Mouse (Mus musculus): Measurements from ENCODE around the gene Prpf39.

The Prpf39 gene

DNA sequence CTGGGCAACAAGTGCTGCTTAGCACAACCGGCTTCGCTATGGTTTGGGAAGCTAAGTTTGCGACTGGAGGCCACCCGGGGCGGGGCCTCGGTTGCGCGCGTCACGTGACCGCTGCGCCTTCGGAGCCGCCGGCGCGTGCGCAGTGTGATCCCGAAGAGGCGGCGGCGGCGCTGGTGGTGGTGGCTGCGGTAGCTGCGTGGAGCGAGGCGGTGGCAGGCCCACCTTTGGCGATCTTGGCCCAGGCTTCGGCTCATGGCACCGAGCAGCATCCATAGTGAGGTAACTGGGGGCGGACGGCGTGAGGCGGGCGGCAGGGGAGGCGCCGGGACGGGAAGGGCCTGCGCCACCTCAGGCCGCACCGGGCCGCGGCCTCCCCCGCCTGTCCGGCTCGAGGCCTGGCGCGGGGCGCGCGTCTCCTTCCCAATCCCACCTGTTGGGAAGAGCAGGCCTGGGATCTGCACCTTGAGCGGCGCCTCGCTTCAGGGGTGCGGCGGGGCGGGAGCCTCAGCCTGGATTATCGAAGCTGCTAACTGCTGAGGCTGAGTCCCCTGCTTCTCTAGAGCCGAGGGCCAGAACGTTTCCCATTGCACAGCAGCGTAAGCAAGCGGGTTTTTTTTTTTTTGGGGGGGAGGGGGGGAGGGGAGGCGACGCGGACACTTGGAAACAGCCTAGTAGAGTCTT lies at the start of gene Prpf39:
TSS of gene Prpf39 (plus strand) at position 144 of the 681 bp plus-strand sequence.
- peak; percentile 96 for DNase-seq (ENCODE audit: low read depth, low spot score)

GRCm38 (mm10) chr12:65007725-65008124 lies 28.4 kb upstream of the Prpf39 start:
- DNase-seq (ENCODE audit: low read depth, low spot score): no peak

GRCm38 (mm10) chr12:65022842-65023241 lies 13.3 kb upstream of the Prpf39 start:
- no peak for DNase-seq (ENCODE audit: low read depth, low spot score)

GRCm38 (mm10) chr12:65035839-65036189 lies 319 bp upstream of the Prpf39 start:
- no peak for DNase-seq (ENCODE audit: low read depth, low spot score)

GRCm38 (mm10) chr12:65036892-65037545 lies 886 bp downstream of the Prpf39 start:
- DNase-seq (ENCODE audit: low read depth, low spot score): peak; percentile 13

DNA sequence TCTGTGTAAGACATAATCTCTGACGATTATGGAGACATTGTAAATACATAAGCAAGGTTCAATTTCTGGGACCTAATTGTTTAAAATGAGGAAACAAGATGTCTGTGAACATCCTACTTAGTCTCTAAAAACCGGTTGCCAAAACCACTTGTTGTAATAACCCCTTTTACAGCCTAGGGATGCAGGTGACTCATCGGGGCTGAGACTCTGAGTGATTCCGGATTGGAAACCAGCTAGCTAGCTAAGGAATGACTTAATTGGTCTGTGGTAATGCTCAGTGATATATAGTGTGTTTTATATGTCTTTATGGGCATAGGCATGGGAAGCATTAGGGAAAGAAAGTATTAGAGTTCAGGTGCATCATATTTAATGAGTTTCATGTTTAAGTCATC lies 1.4 kb downstream of the Prpf39 start:
- DNase-seq (ENCODE audit: low read depth, low spot score): peak; percentile 32

DNA sequence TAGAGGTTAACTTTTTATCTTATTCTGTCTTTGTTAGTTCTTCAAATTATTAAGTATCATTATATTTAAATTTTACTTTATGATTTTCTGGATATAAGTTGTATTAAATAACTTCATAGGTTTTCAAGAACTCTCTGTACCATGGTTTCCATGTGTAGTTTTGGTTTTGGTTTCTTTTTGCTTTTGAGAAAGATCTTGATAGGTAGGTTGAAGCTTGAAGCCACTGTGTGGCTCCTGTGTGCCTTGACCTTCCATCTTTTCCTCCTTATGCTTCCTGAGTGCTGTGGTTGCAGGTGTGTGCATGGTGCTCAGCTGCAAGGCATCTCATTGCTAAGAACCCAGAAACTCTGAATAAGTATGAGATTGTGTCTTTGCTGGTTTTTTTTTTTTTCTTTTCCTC lies 12.7 kb downstream of the Prpf39 start:
- no peak for DNase-seq (ENCODE audit: low read depth, low spot score)

DNA sequence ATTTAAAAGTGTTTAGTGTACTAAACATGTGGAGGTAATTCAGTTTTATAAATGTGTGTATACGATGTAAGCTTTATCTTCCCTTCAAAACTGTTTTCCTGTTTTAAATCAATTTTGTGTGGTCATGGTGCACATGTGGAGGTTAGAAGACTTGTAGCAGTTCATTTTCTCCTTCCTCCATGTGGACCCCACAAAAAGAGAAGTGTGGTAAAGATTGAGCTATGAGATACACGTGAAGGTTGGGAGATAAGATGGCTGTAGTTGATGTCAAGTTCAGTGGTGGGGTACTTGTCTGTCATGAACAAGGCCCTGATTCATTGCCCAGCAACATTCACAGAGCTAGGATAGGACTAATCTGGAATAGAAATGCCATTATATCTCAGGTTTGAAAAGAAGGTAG lies 22.1 kb downstream of the Prpf39 start:
- no peak for DNase-seq (ENCODE audit: low read depth, low spot score)

DNA sequence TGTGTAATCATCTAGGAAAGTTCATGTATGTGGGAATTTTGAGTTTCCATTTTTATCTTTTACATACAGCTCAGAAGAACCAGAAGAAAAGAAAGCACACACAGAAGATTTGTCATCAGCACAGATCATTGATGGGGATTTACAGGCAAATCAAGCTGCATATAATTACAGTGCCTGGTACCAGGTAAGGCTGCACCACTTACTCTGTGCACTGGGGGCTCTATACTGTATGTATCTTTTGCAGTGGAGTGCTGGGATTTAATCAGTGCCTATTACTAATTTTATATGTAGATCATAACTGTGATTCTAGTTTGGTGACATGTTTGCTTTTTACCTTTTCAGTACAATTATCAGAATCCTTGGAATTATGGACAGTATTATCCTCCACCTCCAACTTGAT lies 24.9 kb downstream of the Prpf39 start:
- no peak for DNase-seq (ENCODE audit: low read depth, low spot score)

GRCm38 (mm10) chr12:65065241-65065640 lies 29.1 kb downstream of the Prpf39 start:
- peak; percentile 78 for DNase-seq (ENCODE audit: low read depth, low spot score)

DNA sequence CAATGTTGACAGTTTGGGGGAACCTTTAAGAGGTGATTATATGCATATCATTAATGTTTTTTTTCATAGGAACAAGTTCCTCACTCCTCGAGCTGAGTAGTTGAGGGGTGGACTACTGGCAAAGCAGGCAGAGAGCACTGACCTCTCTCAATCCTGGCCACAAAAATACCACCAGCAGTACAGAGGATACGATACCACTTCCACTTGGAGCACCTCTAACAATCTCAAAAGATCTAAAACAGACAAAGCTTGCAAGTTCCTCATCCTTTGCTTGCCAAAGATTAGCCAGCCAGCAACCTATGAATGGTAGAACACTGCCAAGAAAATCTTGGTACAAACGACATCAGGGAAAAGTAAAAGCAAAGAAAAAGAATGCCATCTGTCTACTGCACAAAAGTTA lies 30.1 kb downstream of the Prpf39 start:
- no peak for DNase-seq (ENCODE audit: low read depth, low spot score)

- no peak for DNase-seq (ENCODE audit: low read depth, low spot score)
Measured at GRCm38 (mm10) chr12:65068409-65068808, 32.3 kb downstream of the Prpf39 start.

DNA sequence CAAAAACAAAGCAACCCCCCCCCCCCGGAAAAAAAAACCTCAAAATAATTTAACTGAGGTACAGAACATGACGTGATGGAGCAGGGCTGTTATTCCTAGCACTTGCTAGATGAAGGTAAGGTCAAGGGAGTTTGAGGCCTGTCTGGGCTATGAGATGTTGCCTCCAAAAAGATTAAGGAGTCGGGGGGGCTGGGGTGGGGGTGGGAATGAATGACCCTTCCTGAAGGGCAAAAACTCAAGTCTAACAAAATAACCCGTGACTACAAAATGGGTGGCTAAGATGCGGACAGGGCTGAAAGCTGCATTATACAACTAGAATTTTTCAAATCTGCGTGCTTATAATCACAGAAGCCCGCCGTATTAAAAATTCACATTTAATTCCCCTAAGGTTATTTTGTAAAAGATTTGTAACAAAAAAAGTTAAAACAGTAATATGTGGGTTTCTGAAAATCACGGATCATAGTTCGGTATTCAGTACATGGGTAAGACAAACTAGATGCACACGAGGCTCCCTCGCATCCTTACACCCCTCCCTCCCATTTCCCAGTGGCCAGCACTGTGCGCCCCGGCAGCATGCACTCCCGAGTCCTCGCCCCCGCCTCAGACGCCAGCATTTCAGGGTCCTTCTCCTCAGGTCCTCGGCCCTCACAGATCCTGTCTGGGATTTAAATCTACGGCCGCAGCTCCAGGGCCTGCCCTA lies 36.9 kb downstream of the Prpf39 start:
- DNase-seq (ENCODE audit: low read depth, low spot score): peak; percentile 24

GRCm38 (mm10) chr12:65073611-65074178 lies 37.6 kb downstream of the Prpf39 start, which contains the start of gene Fkbp3:
Gene Fkbp3, minus strand, starts transcription at chr12:65074007.
- peak; percentile 99 for DNase-seq (ENCODE audit: low read depth, low spot score)

GRCm38 (mm10) chr12:65074651-65075050 lies 38.5 kb downstream of the Prpf39 start:
- DNase-seq (ENCODE audit: low read depth, low spot score): peak; percentile 13

- DNase-seq (ENCODE audit: low read depth, low spot score): peak; percentile 95
Measured at GRCm38 (mm10) chr12:65075085-65075732, 39.1 kb downstream of the Prpf39 start, which contains the start of gene Fancm. Gene Fancm, plus strand, starts transcription at chr12:65075603.

DNA sequence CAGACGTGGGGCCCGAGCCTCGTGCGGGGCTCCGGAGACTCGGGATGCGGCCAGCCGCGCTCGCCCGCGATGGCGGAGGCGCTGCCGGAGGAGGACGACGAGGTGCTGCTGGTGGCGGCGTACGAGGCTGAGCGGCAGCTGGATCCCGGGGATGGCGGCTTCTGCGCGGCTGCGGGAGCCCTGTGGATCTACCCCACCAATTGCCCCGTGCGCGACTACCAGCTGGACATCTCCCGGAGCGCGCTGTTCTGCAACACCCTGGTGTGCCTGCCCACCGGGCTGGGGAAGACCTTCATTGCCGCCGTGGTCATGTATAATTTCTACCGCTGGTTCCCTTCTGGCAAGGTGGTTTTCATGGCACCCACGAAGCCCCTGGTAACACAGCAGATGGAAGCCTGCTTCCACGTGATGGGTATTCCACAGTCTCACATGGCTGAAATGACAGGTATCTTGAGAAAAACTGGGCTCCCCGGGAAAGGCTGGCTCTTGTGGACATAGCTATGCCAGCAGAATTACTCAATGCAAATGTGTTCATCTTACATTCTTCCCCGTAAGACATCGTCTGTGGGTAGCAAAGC lies 39.7 kb downstream of the Prpf39 start:
- no peak for DNase-seq (ENCODE audit: low read depth, low spot score)

DNA sequence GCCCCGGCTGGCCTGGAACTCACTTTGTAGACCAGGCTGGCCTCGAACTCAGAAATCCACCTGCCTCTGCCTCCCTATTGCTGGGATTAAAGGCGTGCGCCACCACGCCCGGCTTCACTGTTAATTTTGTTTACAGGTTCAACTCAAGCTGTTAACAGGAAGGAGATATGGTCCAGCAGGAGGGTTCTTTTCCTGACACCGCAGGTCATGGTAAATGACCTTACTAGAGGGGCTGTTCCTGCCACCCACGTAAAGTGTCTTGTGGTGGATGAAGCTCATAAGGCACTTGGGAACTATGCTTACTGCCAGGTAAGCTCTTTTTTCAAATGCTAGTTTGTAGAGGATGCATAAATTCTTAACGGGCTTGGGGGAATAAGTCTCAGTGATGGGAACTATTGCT lies 40.8 kb downstream of the Prpf39 start:
- no peak for DNase-seq (ENCODE audit: low read depth, low spot score)

DNA sequence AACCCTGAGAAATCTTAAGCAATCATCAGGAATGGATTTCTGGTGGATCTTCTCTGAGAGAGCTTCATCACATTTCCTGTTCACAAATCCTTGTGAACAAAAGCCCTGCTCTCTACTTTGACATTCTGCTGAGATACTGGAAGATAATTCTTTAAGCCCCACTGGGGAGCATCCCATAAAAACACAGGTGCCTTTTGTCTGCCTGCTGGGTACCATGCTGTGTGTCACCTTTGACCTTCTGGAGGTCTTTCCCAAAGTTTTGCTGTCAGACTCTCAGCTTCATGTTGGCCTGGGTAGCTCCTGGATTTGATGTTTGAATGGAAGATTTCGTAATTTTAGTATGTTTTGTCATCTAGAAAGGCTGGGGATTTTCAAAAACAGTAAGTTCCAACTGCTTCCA lies 72.6 kb downstream of the Prpf39 start:
- DNase-seq (ENCODE audit: low read depth, low spot score): no peak

- DNase-seq (ENCODE audit: low read depth, low spot score): no peak
Measured at GRCm38 (mm10) chr12:65111503-65111902, 75.4 kb downstream of the Prpf39 start.

GRCm38 (mm10) chr12:65112811-65113210 lies 76.7 kb downstream of the Prpf39 start:
- no peak for DNase-seq (ENCODE audit: low read depth, low spot score)

All from CD4-positive, CD25-positive, alpha-beta regulatory T cell, adult 2 months (primary cell).